Mouse (Mus musculus): Measurements from ENCODE around the gene Psmd12.

DNA sequence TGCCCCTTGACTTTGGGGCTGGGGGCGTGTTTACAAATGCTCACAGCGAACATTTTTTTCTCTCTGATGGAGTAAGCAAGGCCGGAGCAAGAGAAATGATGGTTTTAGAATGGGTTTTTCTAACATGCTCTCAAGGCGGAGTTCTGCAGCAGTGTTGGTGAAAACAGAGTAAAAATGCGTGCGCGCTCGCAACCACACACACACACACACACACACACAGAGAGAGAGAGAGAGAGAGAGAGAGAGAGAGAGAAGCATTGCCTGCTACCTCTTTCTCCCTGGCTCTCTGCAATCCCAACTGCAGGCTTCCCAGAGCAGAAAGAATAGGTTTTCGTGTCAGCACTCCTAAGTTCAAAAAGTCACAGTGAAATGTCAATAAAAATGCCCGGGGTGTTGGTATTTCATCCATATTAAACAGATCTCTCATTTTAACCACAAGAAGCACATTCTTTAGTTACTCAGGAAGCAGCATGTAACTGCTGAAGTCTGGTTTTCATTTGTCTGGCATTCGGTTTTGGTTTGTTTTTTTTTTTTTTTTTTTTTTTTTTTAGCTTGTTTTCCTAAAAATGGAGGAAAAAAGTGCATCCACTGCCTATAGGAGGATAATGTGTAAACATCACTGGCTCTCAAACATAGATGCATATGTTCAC is 8.1 kb upstream of the Psmd12 start:
- TF ChIP-seq CTCF (IDR thresholded peaks at IDR 0.05; ENCODE audit: low read depth) (no peak), EP300 (IDR thresholded peaks at IDR 0.05; ENCODE audit: low read depth) (no peak)
